Mouse (Mus musculus) heart, embryonic 11.5 days (tissue): ENCODE results near the gene Tcp10a. TPM values are rescaled to one million over a fixed set of nuclear protein-coding genes. Genes with fewer than 3 reads are reported as not detected.
"Not testable (repeated sequence)": the region's sequence is repeated elsewhere in the genome, so short reads cannot be mapped to it uniquely, and the experiment has no call there.

Experiments used
- ATAC-seq: fragments of 200-750 bp; cut with Nextera tagmentation; replicated peaks from 2 replicates; pipeline ENCODE4 v1.8.0; 2017; ENCODE audit warnings: moderate library complexity; ENCODE audit not compliant: insufficient number of reproducible peaks, low FRiP score, low TSS enrichment
- H3K27ac ChIP-seq: fragments of 300-500 bp; sonication (generic); 2 replicates; pipeline ENCODE4 v1.5.1; 2014; ENCODE audit warnings: mild to moderate bottlenecking, low read depth, low read length
- H3K27me3 ChIP-seq: fragments of 300-500 bp; sonication (generic); 2 replicates; pipeline ENCODE4 v1.6.1; 2014; ENCODE audit warnings: mild to moderate bottlenecking, low read length, mixed read lengths; ENCODE audit not compliant: control insufficient read depth, insufficient read depth
- H3K36me3 ChIP-seq: fragments of 300-500 bp; sonication (generic); 2 replicates; pipeline ENCODE4 v1.6.1; 2014; ENCODE audit warnings: mild to moderate bottlenecking, low read length, moderate library complexity, mixed read lengths; ENCODE audit not compliant: control insufficient read depth, insufficient read depth
- H3K4me1 ChIP-seq: fragments of 300-500 bp; sonication (generic); 2 replicates; pipeline ENCODE4 v1.6.1; 2014; ENCODE audit warnings: low read length; ENCODE audit not compliant: control insufficient read depth, insufficient read depth
- H3K4me2 ChIP-seq: fragments of 300-500 bp; sonication (generic); 2 replicates; pipeline ENCODE4 v1.6.1; 2014; ENCODE audit warnings: mild to moderate bottlenecking, moderate library complexity
- H3K4me3 ChIP-seq: fragments of 300-500 bp; sonication (generic); 2 replicates; pipeline ENCODE4 v1.5.1; 2014; ENCODE audit warnings: low read depth, low read length
- H3K9ac ChIP-seq: fragments of 300-500 bp; sonication (generic); 2 replicates; pipeline ENCODE4 v1.6.1; 2014; ENCODE audit warnings: mild to moderate bottlenecking, low read depth, low read length, moderate library complexity
- H3K9me3 ChIP-seq: fragments of 300-500 bp; sonication (generic); replicated peaks from 2 replicates; pipeline ENCODE4 v1.6.1; 2016; ENCODE audit warnings: low read length; ENCODE audit not compliant: control insufficient read depth
- WGBS: fragments of 180-500 bp; shearing (Covaris S2); extraction: QIAGEN DNeasy Blood & Tissue Kit; methylation state at CpG from one replicate; pipeline ENCODE4 v1.1.7; 2014; ENCODE audit not compliant: insufficient replicate concordance; 5-methylcytosine and 5-hydroxymethylcytosine counted together
- polyA plus RNA-seq: library from polyadenylated mRNA; unstranded; fragments of >200 nt; fragmentation: Nextera tagmentation; extraction: Ambion mirVana; gene quantifications from 2 replicates; pipeline ENCODE4 v1.2.1, GENCODE M21; 2014

Tcp10a gene
- polyA plus RNA-seq, 1 experiment from 2014 or later, result 0.24 TPM

DNA sequence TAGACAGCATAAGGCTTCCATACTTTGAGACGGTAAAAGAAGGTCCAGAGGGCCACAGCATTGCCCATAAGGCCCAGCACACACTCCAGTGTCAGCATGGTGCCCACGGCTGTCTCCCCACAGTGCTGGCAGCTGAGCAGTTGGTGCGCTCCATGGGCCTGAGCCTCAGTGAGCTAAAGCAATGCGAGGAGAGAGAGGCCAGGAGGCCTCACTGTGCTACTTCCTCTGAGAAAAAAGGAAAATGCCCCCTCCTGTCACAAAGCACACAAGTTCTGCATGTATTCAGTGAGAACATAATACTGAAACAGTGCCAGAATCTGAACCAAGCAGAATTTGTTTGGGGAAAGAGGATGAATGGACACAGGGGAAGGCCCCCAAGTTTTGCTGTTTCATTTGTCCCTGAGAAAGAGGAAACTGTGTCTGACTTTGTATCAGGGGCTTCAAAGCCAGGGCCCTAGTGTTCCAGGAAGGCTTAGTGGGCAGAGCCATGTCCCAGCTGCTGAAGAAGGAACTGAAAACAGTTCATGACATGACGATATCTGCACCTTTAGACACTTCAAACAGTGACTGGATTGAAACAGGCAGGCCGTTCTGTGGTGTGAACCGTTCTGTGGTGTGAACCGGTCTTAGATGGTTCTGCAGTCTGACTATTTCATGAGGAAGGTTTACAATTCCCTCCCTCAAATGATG lies 8.6 kb upstream of the Tcp10a start:
- not testable (repeated sequence) for H3K36me3 ChIP-seq, H3K27me3 ChIP-seq
- WGBS, result 73% methylated on average over 6 of the region's 8 CpGs

DNA sequence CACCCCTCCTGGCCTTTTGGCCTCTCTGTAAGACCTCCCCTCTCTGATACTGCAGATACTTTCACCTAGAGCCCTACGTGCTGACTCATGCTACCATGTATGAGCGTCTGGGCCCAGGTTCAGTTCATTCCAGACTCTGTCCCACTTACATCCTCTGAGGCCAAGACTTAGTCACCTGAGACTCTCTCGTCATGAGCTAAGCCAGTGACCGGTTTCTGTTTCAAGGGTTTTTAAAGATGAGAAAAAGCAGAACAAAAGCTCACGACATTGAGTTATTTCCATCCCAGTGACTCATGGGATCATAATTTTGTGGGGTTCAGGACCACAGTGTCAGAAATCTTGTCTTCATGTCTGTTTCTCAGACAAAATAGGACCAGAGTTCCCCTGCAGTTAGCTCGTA lies 4.7 kb upstream of the Tcp10a start:
- not testable (repeated sequence) for H3K27ac ChIP-seq, H3K36me3 ChIP-seq, H3K4me3 ChIP-seq, ATAC-seq, H3K27me3 ChIP-seq, H3K9ac ChIP-seq, H3K4me1 ChIP-seq, H3K9me3 ChIP-seq, H3K4me2 ChIP-seq
- WGBS, result 73% methylated on average over 6 of the region's 6 CpGs

More for the DNA sequence above, 8.6 kb upstream of the Tcp10a start:
- H3K4me2 ChIP-seq, ATAC-seq, H3K4me3 ChIP-seq, H3K4me1 ChIP-seq, H3K27ac ChIP-seq, H3K9ac ChIP-seq, H3K9me3 ChIP-seq: not testable (repeated sequence)

GRCm38 (mm10) chr17:7326415-7326814 lies 2.0 kb downstream of the Tcp10a start:
- not testable (repeated sequence) for H3K4me2 ChIP-seq, H3K4me3 ChIP-seq, H3K36me3 ChIP-seq, H3K9ac ChIP-seq, H3K9me3 ChIP-seq, H3K4me1 ChIP-seq, H3K27me3 ChIP-seq, H3K27ac ChIP-seq
- peak; percentile 44; the same call in 1 of the 2 replicates for ATAC-seq
- WGBS, result 36% methylated on average over 2 of the region's 8 CpGs

- 69% methylated on average over 3 of the region's 5 CpGs for WGBS
- not testable (repeated sequence) for H3K4me3 ChIP-seq, H3K36me3 ChIP-seq, H3K9me3 ChIP-seq, H3K27me3 ChIP-seq, H3K4me2 ChIP-seq, H3K4me1 ChIP-seq, ATAC-seq, H3K27ac ChIP-seq, H3K9ac ChIP-seq
These were observed 8.3 kb downstream of the Tcp10a start for GRCm38 (mm10) chr17:7332745-7333144.

GRCm38 (mm10) chr17:7337381-7337780 lies 12.9 kb downstream of the Tcp10a start:
- ATAC-seq, H3K27me3 ChIP-seq, H3K4me2 ChIP-seq, H3K9ac ChIP-seq, H3K36me3 ChIP-seq, H3K4me3 ChIP-seq, H3K27ac ChIP-seq, H3K4me1 ChIP-seq, H3K9me3 ChIP-seq: not testable (repeated sequence)
- WGBS, result 73% methylated on average over 7 of the region's 9 CpGs

- not testable (repeated sequence) for H3K9ac ChIP-seq, ATAC-seq, H3K4me3 ChIP-seq, H3K27ac ChIP-seq, H3K27me3 ChIP-seq, H3K36me3 ChIP-seq, H3K4me1 ChIP-seq, H3K9me3 ChIP-seq, H3K4me2 ChIP-seq
- 71% methylated on average over 1 of the region's 3 CpGs for WGBS
These were observed 24.3 kb downstream of the Tcp10a start for GRCm38 (mm10) chr17:7348765-7349164.

DNA sequence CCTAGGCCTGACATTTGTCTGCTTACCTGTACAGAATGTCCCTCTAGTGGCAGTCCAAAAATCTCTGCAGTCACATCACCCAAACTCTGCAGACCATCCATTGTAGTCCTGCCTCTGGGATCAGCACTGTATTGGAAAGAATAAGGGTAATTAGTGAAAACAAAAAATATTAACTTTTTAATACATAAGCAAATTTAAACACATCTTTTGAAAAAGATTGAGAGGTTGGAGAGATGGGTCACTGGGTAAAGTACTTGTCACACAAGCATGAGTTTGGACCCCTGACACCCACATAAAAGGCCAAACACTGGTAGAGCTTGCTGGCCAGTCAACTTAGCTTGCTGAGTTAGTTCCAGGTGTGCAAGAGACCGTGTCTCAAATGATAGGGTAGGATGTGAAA lies 28.1 kb downstream of the Tcp10a start, which contains the start of gene Ttll2:
Ttll2 (minus strand) TSS at position 101 of the 400 bp plus-strand sequence.
- 80% methylated on average over 1 of the region's 1 CpGs for WGBS

DNA sequence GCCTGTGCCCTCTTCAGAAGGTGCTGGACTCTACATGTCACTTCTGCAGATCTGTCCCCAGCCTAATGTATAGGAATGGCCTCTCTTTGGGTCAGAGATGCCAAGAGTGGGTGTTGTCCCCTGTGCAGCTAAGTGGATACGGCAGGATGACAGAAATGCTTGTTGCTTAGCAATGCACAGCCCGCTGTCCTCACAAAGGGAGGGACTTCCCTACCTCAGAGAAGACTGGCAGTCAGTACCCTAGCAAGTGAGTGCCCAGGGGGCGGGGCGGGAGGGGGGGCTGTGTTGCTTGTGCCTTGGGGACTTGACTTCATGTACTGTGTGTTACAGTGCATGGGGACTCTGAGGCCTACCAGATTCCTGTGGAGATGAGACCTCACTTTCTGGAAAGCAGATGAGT lies 35.4 kb downstream of the Tcp10a start:
- ATAC-seq, H3K4me1 ChIP-seq, H3K27me3 ChIP-seq, H3K9ac ChIP-seq, H3K36me3 ChIP-seq, H3K9me3 ChIP-seq, H3K27ac ChIP-seq, H3K4me2 ChIP-seq, H3K4me3 ChIP-seq: not testable (repeated sequence)
- 80% methylated on average over 4 of the region's 4 CpGs for WGBS

More for the DNA sequence above, 28.1 kb downstream of the Tcp10a start, which contains the start of gene Ttll2:
- H3K36me3 ChIP-seq, ATAC-seq, H3K9me3 ChIP-seq, H3K27me3 ChIP-seq, H3K4me2 ChIP-seq, H3K4me3 ChIP-seq, H3K4me1 ChIP-seq, H3K27ac ChIP-seq, H3K9ac ChIP-seq: not testable (repeated sequence)

DNA sequence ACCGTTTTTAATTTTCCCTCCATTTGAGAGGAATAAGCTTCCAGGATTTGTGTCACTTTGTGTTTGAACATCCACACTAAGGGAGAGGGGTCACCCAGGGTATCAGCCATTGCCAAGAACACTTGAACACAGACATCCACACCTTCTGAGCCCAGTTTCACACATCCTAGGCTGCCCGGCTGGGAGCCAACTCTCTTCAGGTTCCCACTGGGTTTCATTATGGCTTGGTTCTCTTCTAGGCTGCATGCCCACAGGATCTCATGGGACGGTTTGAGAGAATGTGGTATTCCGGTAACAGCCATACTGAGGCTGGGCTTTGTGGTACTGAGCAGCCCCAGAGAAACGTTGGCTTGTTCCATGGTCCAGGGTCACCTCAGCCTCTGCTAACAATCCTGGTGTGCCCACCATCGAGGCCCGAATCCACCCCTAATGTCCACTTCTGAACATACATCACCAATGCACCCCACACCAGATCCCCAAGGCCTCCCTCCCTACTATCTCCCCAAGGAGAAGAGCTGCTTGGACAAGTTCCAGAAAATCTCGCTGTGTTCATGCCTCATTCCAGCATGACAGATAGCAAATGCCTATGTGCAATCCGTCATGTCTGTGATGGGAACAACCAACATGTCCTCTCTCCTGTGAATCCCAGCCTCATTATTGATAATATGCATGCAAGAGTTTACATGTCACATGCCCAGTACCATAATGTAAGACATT lies 36.5 kb downstream of the Tcp10a start:
- 74% methylated on average over 9 of the region's 9 CpGs for WGBS
- H3K4me2 ChIP-seq, H3K9me3 ChIP-seq, H3K4me1 ChIP-seq, H3K27ac ChIP-seq, H3K27me3 ChIP-seq, H3K4me3 ChIP-seq, ATAC-seq, H3K36me3 ChIP-seq, H3K9ac ChIP-seq: not testable (repeated sequence)
